Mouse (Mus musculus) small intestine, adult 2 months (tissue): Measurements from ENCODE around the gene Hspa1l.

Source experiments
- CTCF ChIP-seq: fragments of 200-500 bp; IDR thresholded peaks from 2 replicates; pipeline ENCODE4 v1.5.1; 2012; ENCODE audit warnings: low read depth, mild to moderate bottlenecking, control low read depth, inconsistent platforms, low read length, moderate library complexity, mixed read lengths; ENCODE audit not compliant: insufficient replicate concordance, insufficient read length; ENCODE audit errors: extremely low read depth
- POLR2A ChIP-seq: fragments of 200-500 bp; IDR thresholded peaks from 2 replicates; pipeline ENCODE4 v1.6.1; 2012; ENCODE audit warnings: low read depth, mild to moderate bottlenecking, control low read depth, inconsistent platforms, low read length, moderate library complexity

- TF ChIP-seq POLR2A (no peak), CTCF (no peak)
These were observed 31.0 kb upstream of the Hspa1l start for GRCm38 (mm10) chr17:34941344-34942041.
